Mouse (Mus musculus): ENCODE data around the gene B9d2. TPM values are rescaled to one million over a fixed set of nuclear protein-coding genes. Genes with fewer than 3 reads are reported as not detected.

The B9d2 gene
- polyA plus RNA-seq, 1 experiment, result 40.8 TPM

GRCm38 (mm10) chr7:25731294-25732055 is 50.9 kb downstream of the B9d2 start:
- TF ChIP-seq CTCF (IDR thresholded peaks at IDR 0.05; ENCODE audit: control insufficient read depth, insufficient read depth, low read length) (no peak), POLR2A (IDR thresholded peaks at IDR 0.05; ENCODE audit: borderline replicate concordance, control insufficient read depth, low read depth, low read length) (no peak)
- H3K4me1 ChIP-seq (ENCODE audit: control insufficient read depth, insufficient read depth, low read length), result no peaks in the 10 kb centered on the region; the same call in none of the 2 replicates
- H3K27ac ChIP-seq (ENCODE audit: control insufficient read depth, insufficient read depth, low read depth, low read length, poor library complexity), result no peak overlapping the region
- WGBS, result 41% methylated on average over 8 of the region's 8 CpGs
- H3K4me3 ChIP-seq (replicated peaks; ENCODE audit: control insufficient read depth, low read depth, low read length), result no peak overlapping the region

GRCm38 (mm10) chr7:25734991-25735390 is 54.4 kb downstream of the B9d2 start:
- no peak overlapping the region for H3K27ac ChIP-seq (ENCODE audit: control insufficient read depth, insufficient read depth, low read depth, low read length, poor library complexity)
- H3K4me3 ChIP-seq (replicated peaks; ENCODE audit: control insufficient read depth, low read depth, low read length), result no peak overlapping the region
- H3K4me1 ChIP-seq (ENCODE audit: control insufficient read depth, insufficient read depth, low read length), result no peaks in the 10 kb centered on the region; the same call in none of the 2 replicates
- WGBS, result 53% methylated on average over 4 of the region's 4 CpGs
- no peak for TF ChIP-seq POLR2A (IDR thresholded peaks at IDR 0.05; ENCODE audit: borderline replicate concordance, control insufficient read depth, low read depth, low read length)

Other genes with a start within 250 kb of the B9d2 start
- 11.7 and 31.5 TPM in 2 replicates for gene Ceacam1, start 203.2 kb upstream of the B9d2 start, polyA plus RNA-seq (2011; ENCODE audit: insufficient read depth, insufficient read length, low replicate concordance, missing spikeins)
- gene Ceacam2, start 140.9 kb upstream of the B9d2 start, polyA plus RNA-seq (2011; ENCODE audit: insufficient read depth, insufficient read length, low replicate concordance, missing spikeins), result not detected in 2 replicates
- gene Erich4, start 64.9 kb upstream of the B9d2 start, polyA plus RNA-seq (2011; ENCODE audit: insufficient read depth, insufficient read length, low replicate concordance, missing spikeins), result not detected in 2 replicates
- gene Dmac2, start 61.4 kb upstream of the B9d2 start, polyA plus RNA-seq (2011; ENCODE audit: insufficient read depth, insufficient read length, low replicate concordance, missing spikeins), result 11.5 and 23.1 TPM in 2 replicates
- 15.2 and 26.9 TPM in 2 replicates for gene B3gnt8, start 54.1 kb upstream of the B9d2 start, polyA plus RNA-seq (2011; ENCODE audit: insufficient read depth, insufficient read length, low replicate concordance, missing spikeins)
- gene Bckdha, start 21.8 kb upstream of the B9d2 start, polyA plus RNA-seq (2011; ENCODE audit: insufficient read depth, insufficient read length, low replicate concordance, missing spikeins), result 26.3 and 36.1 TPM in 2 replicates
- gene Exosc5, start 21.6 kb upstream of the B9d2 start, polyA plus RNA-seq (2011; ENCODE audit: insufficient read depth, insufficient read length, low replicate concordance, missing spikeins), result 21.7 and 39.8 TPM in 2 replicates
- 2.9 TPM in 1 of 2 replicates, not detected in the other for gene Tmem91, start 5.6 kb upstream of the B9d2 start, polyA plus RNA-seq (2011; ENCODE audit: insufficient read depth, insufficient read length, low replicate concordance, missing spikeins)
- 53.9 and 75.5 TPM in 2 replicates for gene Tgfb1, start 6.2 kb downstream of the B9d2 start, polyA plus RNA-seq (2011; ENCODE audit: insufficient read depth, insufficient read length, low replicate concordance, missing spikeins)
- gene Ccdc97, start 38.3 kb downstream of the B9d2 start, polyA plus RNA-seq (2011; ENCODE audit: insufficient read depth, insufficient read length, low replicate concordance, missing spikeins), result 33.4 and 65.4 TPM in 2 replicates
- 74.6 and 75.3 TPM in 2 replicates for gene Hnrnpul1, start 74.0 kb downstream of the B9d2 start, polyA plus RNA-seq (2011; ENCODE audit: insufficient read depth, insufficient read length, low replicate concordance, missing spikeins)
- gene Axl, start 107.9 kb downstream of the B9d2 start, polyA plus RNA-seq (2011; ENCODE audit: insufficient read depth, insufficient read length, low replicate concordance, missing spikeins), result 20.4 and 37.6 TPM in 2 replicates
- gene Cyp2s1, start 136.1 kb downstream of the B9d2 start, polyA plus RNA-seq (2011; ENCODE audit: insufficient read depth, insufficient read length, low replicate concordance, missing spikeins), result not detected in 2 replicates
- 1.4 TPM in 2 replicates for gene Cyp2b10, start 216.8 kb downstream of the B9d2 start, polyA plus RNA-seq (2011; ENCODE audit: insufficient read depth, insufficient read length, low replicate concordance, missing spikeins)